Mouse (Mus musculus): ENCODE measurements around the gene Tcstv3.
"Not testable (repeated sequence)": the region's sequence is repeated elsewhere in the genome, so short reads cannot be mapped to it uniquely, and the experiment has no call there.

GRCm38 (mm10) chr13:120277837-120278236, 38.8 kb upstream of the Tcstv3 start:
- TF ChIP-seq CTCF (IDR thresholded peaks at IDR 0.05; ENCODE audit: control insufficient read depth, insufficient read depth, insufficient read length); MYOD1 (IDR thresholded peaks at IDR 0.05; ENCODE audit: control insufficient read depth, insufficient read length, low read depth); FOSL1 (IDR thresholded peaks at IDR 0.05; ENCODE audit: insufficient read depth, low read length, poor library complexity, severe bottlenecking); USF1 (IDR thresholded peaks at IDR 0.05; ENCODE audit: low read depth); MAX (IDR thresholded peaks at IDR 0.05): not testable (repeated sequence)
